Mouse (Mus musculus) spleen, adult 12 weeks (tissue): ENCODE measurements around the gene Gucy2e.

Source experiments
- DNase-seq: peaks from one replicate; pipeline ENCODE4 v3.0.0; 2022; ENCODE audit warnings: low spot score

Gucy2e gene

DNA sequence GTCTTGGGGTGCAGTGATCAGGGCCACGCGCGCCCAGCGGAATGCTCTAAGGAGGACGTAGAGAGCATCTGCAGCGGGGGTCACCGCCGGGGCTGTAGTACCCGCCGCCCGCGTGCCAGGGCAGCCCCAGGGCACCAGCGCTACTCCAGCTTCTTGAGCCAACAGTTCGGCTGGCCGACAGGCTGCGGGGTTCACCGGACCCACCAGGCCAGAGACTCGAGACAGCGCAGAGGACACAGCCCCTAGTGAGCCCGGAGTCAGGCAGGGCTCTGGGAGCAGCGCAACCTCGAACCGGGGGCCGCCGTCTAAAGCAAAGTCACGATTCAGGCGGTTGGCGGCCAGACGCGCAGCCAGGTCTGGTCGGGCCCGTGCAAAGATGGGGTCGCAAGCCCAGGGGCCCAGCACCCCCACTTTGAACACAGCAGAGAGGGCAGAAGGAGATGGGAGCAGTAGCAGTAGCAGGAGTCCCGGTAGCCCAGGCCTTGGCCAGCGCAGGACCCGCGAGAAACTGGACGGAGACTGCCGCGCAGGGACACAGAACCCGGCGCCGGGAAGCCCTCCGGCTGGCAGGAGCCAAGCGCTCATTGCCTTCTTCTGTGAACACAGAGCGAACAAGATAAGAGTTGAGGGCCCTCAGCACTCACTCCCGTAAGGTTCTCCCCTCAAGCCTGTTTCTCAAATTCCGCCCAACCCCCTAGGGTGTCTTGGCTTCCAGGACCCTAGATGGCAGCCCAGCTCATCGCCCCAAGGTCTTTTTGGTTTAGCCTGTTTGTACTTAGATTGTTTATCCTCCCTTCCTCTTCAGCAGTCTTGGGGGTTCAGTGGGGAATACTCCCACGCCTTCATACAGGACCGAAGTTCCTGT, 543 bp downstream of the Gucy2e start:
- DNase-seq: no peak

DNA sequence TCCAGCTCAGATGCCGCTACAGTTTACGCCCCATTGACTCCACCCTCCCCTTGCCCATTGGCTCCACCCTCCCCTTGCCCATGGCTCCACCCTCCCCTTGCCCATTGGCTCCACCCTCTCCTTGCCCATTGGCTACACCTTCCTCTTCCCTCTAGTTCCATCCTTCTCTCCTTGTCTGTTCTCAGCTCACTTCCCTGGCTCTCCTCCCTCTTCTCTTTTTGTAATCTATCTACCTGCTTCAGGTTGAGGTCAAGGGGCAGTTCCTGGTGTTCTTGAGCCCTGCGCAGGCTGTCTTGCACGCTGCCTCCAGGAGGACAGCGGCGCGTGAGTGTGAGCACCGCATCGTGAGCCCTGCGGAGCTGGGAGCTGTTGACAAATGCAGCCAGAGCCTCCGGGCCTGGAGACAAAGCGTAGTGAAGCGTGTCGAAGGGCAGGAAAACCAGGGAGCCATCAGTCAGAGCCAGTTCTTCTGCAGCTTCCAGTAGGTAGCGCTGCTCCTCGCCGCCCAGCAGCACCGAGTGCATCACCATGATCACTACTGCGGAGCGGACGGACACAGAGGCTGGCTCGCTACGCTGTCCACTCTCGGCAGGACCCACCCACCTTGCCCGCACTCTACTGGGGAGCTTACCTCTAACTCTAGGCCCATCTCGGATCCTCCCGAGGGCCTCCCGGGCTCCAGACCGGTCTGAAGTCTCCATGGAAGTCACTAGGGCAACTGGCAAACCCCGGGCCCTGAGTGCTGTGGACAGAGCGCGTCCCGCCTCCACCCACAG, 1.4 kb downstream of the Gucy2e start:
- peak; percentile 42 for DNase-seq

- DNase-seq: no peak
These were observed 3.7 kb downstream of the Gucy2e start for GRCm38 (mm10) chr11:69233141-69233540.

DNA sequence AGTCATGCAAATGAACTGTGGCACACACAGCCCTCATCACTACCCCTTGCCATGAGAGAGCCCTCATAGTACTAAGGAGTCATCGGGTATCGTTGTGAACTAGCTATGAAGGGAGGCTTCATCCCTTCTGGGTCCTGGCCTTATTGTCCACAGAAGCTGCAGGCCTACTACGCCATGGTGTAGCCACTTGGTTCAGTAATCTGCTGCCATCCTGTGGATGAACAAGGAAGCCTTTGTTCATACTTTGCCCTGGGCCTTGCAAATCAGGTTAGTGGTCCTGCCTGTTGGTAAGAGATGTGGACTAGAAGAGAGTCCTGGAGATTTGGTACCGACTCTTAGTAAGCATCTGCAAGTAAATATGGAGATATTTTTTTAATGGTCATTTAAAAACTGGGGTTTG, 6.4 kb downstream of the Gucy2e start:
- no peak for DNase-seq

- DNase-seq: no peak
These were observed 11.1 kb downstream of the Gucy2e start for GRCm38 (mm10) chr11:69225715-69226114.

GRCm38 (mm10) chr11:69223101-69223500, 13.7 kb downstream of the Gucy2e start:
- DNase-seq: no peak

DNA sequence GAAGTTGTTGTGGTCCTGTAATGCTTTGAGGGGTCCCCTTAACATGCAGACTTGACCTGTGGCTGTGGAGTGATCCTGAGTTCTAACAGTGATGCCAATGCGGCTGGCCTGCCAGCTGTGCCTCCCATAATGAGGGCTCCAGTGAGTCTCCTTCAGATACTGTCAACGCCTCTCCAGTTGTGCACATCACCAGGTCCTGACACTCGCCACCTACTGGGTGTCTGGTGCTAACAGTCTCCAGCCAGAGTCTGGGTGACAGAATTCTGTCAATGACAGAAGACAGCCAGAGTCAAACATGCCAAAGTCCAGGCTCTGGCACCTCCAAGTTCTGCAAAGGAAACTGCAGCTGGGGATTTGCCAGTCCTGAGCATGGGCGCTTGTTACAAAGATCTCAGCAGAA, 15.8 kb downstream of the Gucy2e start:
- DNase-seq: no peak

GRCm38 (mm10) chr11:69218661-69219060, 18.2 kb downstream of the Gucy2e start:
- DNase-seq: no peak

- DNase-seq: no peak
These were observed 19.4 kb downstream of the Gucy2e start for GRCm38 (mm10) chr11:69217411-69217810.

DNA sequence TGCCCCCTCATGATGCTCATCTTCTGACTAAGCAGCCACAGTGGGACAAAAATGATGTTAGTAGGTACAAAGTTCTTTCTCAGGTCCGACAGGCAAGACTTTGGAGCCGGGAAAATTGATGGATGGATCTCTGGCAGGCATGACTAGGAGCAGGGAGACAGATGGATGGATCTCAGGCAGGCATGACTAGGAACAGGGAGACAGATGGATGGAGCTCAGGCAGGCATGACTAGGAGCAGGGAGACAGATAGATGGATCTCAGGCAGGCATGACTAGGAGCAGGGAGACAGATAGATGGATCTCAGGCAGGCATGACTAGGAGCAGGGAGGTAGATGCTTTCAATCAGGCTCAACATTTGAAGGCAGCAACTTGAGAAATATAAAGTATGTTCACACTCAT, 25.4 kb downstream of the Gucy2e start:
- no peak for DNase-seq

DNA sequence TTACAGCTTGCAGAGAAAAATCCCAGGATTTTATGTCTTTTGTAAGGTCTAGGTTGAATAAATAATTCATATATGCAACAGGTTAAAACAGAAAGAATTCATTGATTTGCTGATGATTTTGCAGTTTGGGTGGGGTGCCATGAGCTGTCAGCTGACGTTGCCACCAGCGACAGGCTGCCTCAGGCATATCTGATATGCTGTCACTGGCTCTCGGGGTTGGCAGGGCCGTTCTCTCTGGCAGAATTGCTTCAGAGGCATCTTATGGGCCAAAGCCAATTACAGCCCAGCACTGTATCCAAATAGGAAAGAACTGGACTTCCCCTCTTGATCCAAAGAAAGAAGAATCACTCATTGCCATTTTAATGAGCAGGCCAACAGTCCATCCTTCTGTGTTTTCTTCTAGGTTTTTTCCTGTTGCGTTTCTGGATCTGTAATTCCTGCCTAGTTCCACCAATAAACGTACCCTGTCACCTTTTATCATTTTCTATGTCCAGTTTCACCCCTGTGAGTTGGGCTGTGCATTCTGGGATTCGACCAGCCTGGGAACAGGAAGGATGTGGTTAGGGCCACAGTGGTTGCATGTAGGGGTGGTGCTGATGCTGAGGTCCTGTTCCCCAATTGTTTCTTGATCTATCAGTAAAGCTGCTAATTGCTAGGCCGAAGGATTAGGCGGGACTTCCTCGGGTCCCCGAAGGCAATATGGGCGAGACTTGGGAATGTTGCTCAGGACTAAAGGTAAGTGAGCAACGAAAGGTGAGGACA, 34.2 kb downstream of the Gucy2e start:
- DNase-seq: no peak

DNA sequence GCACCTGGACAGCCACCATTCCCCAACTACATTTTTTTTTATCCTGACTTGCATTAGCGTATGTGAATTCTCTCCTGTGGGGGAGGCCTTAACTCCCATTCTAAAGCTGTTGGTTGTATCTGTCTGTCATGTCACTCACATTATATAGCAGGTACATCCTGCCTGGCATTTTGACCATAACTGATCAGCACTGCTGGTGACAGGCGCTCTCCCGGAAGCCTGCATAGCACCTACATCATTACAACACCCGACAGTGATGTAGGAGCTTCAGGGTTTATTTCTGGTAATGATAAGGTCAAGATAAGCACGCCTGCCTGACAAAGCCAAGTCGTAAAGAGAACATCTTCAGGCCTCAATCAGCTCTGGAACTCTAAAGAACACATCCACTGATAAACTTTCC, 36.6 kb downstream of the Gucy2e start:
- DNase-seq: no peak

DNA sequence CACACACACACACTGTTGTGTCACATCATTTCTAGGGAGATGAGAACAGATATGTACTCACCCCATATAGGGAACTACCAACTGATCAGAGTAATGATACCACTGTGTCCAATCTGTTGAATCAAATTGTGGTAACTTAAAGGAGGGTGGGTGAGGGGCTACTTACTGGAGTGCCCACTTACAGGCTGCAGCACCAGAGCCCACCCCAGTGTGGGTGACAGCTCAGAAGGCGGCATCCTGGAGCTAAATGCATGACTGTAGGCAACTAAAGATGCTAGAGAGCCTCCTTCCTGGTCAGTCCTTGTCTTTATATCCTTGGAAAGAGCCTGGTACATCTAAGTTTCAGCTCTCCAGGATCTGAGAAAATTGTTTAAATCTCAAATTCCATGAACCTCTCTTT, 37.6 kb downstream of the Gucy2e start:
- DNase-seq: no peak

GRCm38 (mm10) chr11:69197743-69198142, 39.1 kb downstream of the Gucy2e start, which contains the start of gene Alox8:
Gene Alox8, minus strand, starts transcription at chr11:69197843.
- DNase-seq: no peak

DNA sequence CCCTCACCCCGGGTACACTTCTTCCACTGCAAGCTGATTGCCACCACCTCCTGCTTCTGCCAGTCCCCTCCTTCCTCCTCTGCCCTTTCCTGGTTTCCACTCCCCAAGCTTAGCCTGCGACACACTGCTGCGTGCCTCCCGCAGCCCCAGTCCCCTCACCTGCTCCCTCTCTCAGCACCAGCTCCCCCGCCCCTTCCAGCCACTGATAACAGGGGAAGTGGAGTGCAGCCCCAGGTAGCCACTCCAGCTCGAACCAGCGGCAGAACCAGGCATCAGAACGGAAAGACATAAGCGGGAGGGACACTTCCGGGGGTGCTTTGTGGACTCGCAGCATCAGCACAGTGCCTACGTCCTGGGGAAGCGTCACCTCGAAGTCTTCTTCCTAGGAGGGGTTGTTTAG, 39.6 kb downstream of the Gucy2e start:
- no peak for DNase-seq

DNA sequence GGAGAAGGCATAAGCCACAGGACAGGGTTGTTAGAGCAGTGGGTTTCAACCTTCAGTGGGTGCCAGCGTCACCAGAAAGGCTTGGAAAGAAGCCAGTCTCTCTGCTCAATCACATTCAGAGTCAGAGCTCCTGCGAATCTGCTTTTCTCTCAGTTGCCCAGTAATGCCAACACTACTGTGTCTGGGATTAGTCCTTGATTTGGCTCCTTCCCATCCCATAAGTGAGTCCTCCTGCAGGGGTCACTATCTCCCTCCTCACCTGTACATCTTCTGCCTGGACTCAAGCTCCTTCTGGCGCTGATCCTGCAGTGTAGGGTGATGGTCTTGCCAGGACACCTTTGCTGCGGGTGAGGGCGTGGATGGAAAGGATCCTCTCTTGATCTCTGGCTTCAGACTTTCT, 40.1 kb downstream of the Gucy2e start:
- DNase-seq: no peak

DNA sequence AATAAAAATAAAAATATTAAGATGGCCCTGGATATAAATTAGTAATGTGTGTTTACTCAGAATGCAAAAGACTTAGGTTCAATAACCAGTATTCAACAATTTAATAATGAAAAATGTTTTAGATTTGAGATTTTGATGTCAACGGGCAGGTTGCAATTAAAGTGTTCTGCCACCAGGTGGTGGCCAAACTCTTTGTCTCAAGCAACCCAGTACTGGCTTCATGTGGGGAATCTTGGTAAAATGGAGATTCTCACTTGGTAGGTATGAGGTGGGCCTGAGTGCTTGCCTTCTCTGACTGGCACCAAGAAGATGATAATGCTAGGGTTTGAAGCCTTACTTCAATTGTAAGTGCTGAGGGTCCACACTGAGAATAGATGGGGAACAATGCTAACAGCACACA, 44.0 kb downstream of the Gucy2e start:
- DNase-seq: no peak

DNA sequence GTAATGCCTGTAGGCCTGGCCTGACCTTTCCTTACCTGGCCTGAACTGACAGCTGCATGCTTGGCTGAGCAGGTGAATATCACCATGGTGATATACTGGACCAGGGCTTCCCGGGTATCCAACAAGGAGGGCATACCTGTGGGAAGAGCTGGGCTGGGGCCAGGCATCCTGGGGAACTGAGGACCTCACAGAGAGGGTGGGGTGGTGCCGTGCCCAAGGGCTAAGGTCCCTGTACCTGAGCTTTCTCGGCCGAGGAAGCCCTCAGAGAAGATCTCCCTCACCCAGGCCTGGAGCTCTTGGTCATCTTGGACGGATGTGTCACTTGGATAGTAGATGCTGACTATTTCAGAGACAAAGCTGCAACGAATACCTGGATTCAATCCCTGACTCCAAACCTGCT, 50.9 kb downstream of the Gucy2e start:
- DNase-seq: no peak

GRCm38 (mm10) chr11:69185031-69185430, 51.8 kb downstream of the Gucy2e start:
- no peak for DNase-seq

DNA sequence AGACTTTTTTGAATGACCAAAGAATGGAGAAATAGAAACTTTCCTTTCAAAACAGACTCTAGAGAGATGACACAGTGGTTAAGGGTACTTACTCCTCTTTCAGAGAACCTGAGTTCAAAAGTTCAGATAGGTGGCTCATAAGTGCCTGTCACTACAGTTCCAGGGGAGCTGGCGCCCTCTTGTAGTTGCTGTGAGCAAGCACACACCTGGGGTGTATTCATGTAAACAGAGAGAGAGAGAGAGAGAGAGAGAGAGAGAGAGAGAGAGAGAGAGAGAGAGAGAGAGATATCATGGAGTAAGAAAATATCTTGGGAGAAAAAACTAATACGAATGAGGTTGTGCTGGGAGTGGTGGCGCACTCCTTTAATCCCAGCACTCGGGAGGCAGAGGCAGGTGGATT, 56.7 kb downstream of the Gucy2e start:
- no peak for DNase-seq

DNA sequence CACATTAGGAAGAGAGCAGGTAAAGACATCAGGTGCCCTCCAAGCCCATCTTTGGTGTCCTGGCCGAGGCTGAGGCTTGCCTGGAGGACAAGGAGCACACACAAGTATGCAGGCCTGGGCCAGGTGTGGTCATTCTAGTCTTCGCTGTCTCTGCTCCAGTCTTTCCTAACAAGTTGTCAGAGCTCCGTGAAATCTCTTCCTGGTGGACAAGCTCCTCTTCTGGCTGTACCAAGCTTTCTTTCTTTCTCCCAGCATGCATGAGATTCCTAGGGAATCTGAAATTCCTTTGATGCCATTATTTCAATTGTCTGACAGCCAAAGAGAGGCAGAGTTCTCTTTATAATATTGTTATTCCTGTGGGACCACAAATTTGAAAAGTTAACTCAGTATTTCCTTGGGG, 57.3 kb downstream of the Gucy2e start:
- DNase-seq: no peak

- DNase-seq: no peak
These were observed 58.3 kb downstream of the Gucy2e start for GRCm38 (mm10) chr11:69178525-69178924.

- DNase-seq: no peak
These were observed 62.1 kb downstream of the Gucy2e start for GRCm38 (mm10) chr11:69174722-69175121.
